Mouse (Mus musculus) gonadal fat pad, adult 2 months (tissue): ENCODE measurements at regions not wholly inside any gene's neighbourhood (a gene's known extent, or its start where the extent isn't known, plus 50 kb on each side); places are given as distances from the start of the nearest gene placed in this dataset.

Source experiments
- DNase-seq: peaks from one replicate; pipeline ENCODE4 v3.0.0-alpha.2; 2012; ENCODE audit warnings: low read depth

GRCm38 (mm10) chr11:84760622-84761196 is 58.6 kb downstream of the Mrm1 start:
- no peak for DNase-seq

- DNase-seq, result no peak
These were observed 59.8 kb downstream of the Mrm1 start for GRCm38 (mm10) chr11:84759478-84759986.

GRCm38 (mm10) chr11:84752007-84752406 is 67.3 kb downstream of the Mrm1 start:
- DNase-seq, result no peak

- DNase-seq, result no peak
These were observed 69.6 kb downstream of the Mrm1 start for GRCm38 (mm10) chr11:84749490-84750349.

GRCm38 (mm10) chr11:84738769-84739589 is 80.3 kb downstream of the Mrm1 start:
- DNase-seq, result no peak

GRCm38 (mm10) chr11:84738128-84738527 is 81.2 kb downstream of the Mrm1 start:
- no peak for DNase-seq

GRCm38 (mm10) chr11:84731890-84732289 is 87.4 kb downstream of the Mrm1 start:
- DNase-seq, result no peak

- no peak for DNase-seq
These were observed 89.1 kb downstream of the Mrm1 start for GRCm38 (mm10) chr11:84730218-84730617.

- DNase-seq, result no peak
These were observed 90.1 kb downstream of the Mrm1 start for GRCm38 (mm10) chr11:84729189-84729588.

GRCm38 (mm10) chr11:84725936-84726613 is 93.2 kb downstream of the Mrm1 start:
- no peak for DNase-seq

- DNase-seq, result no peak
These were observed 94.0 kb downstream of the Mrm1 start for GRCm38 (mm10) chr11:84725177-84725792.

GRCm38 (mm10) chr11:84724080-84724479 is 95.2 kb downstream of the Mrm1 start:
- DNase-seq, result no peak

GRCm38 (mm10) chr11:84722658-84723201 is 96.6 kb downstream of the Mrm1 start:
- no peak for DNase-seq

GRCm38 (mm10) chr11:84721979-84722378 is 97.3 kb downstream of the Mrm1 start:
- no peak for DNase-seq

- no peak for DNase-seq
These were observed 98.2 kb downstream of the Mrm1 start for GRCm38 (mm10) chr11:84721150-84721549.

- no peak for DNase-seq
These were observed 99.5 kb downstream of the Mrm1 start for GRCm38 (mm10) chr11:84719781-84720180.

- DNase-seq, result peak; percentile 41
These were observed 106.6 kb downstream of the Mrm1 start for GRCm38 (mm10) chr11:84712731-84713130.

- no peak for DNase-seq
These were observed 107.4 kb downstream of the Mrm1 start for GRCm38 (mm10) chr11:84711886-84712285.

- DNase-seq, result no peak
These were observed 111.0 kb downstream of the Mrm1 start for GRCm38 (mm10) chr11:84708222-84708730.

- peak; percentile 28 for DNase-seq
These were observed 111.5 kb downstream of the Mrm1 start for GRCm38 (mm10) chr11:84707772-84708171.

GRCm38 (mm10) chr11:84706692-84707091 is 112.6 kb downstream of the Mrm1 start:
- DNase-seq, result no peak
